Mouse (Mus musculus): ENCODE data around the gene Mrpl14. TPM values are rescaled to one million over a fixed set of nuclear protein-coding genes. Genes with fewer than 3 reads are reported as not detected.
A peak's percentile ranks its signal among the peaks of the same experiment; 100 is the strongest.

Mrpl14 gene
- total RNA-seq, 2 experiments from 2014 or later, result 83.3 to 86.3 TPM

DNA sequence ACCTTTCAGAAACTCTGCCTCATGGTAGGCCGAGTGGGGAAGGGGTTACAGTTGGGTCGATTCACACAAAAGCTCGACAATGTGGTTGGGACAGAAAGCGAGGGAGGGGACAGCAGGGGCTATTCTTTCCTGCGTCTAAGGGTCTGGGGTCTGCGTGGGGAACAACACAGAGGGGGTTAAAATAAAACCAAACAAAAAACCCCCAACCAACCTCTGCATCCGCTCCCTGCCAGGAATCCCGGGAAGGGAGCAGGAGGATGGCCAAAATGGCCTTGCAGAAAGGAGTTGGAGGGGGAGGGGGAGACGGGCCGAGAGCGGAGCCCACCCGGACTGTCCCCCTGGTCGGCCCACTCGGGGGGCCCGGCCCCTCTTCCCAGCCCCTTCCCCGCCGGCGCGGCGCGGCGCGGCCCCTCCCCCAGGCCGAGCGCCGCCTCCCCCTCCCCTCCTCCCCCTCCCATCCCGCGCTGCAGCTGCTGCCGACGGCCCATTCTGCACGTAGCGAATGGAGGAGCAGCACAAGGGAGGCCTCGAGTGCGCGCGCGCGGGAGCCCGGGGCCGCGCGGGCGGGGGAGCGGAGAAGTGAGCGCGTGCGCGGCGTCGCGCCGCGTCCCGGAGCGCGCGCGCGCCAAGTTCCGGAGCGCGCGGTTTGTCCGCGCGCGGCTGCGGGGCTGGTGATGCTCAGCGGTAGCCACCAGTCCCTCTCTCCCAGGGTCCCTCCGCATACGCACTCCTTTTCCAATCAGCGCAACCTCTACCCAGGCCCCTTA, 50.4 kb downstream of the Mrpl14 start:
- DNase-seq, result peak; percentile 87
- intact Hi-C loops (cut with DNase I; ENCODE audit: low total_unique reads), result no loop called here

DNA sequence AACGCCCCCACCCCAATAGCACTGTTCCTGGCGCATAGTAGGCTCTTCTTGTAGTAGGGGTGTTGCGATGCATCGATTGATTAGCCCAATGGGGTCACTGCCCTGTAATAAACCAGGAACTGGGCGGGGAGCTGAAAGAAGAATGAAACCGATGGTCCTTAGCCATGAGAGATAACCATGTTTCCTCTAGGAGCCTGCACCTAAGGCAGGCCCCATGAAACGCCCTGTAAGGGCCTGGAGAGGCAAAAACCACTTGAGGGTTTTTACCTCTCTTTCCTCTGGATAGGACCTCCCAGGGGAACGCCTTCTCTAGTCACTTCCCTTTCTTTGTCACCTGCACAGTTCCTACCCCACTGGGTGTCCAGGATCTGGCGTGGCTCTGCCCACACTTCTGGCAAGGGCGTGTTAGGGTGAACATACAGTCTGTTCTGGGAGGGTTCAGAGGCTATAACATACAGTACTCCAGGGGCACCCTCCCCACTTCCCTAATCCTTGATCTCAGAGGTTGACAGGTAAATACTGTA, 51.0 kb downstream of the Mrpl14 start:
- intact Hi-C loops (cut with DNase I; ENCODE audit: low total_unique reads), result no loop called here
- no peak for DNase-seq

DNA sequence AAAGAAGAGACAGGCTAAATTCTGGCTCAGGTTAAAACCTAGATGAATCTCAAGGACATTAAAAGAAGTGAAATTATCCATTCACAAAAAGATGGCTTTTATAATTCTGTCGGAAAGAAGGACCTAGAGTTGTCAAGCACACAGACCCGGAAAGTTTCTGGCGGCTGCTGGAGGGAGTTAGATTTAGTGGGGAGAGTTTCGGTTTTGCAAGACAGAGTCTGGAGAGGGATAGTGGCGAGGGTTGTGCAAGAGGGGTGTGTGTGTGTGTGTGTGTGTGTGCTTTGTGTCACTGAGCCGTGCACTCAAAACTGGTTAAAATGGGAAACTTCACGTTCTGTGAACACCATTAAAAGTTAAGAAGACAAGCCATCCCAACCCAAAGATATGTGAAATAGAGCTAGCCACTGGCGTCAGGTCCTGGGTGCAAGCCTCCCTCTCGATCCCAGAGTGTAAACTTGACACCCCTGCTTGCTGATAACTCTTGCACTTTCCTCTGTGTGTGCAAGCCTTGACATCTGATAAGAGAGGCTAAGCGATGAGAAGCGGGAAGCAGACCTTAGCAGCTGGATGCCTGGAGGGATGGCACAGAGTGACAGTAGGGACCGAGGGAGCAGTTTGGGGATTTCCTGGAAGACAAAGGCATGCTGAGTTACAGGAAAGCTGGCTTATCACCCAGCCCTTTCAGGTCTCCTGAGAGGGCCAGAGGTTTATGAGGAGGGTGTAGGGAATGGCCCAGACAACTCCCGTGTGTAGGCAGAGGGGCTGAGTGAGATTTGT, 56.4 kb downstream of the Mrpl14 start:
- intact Hi-C loops (cut with DNase I; ENCODE audit: low total_unique reads), result no loop called here
- DNase-seq, result no peak

DNA sequence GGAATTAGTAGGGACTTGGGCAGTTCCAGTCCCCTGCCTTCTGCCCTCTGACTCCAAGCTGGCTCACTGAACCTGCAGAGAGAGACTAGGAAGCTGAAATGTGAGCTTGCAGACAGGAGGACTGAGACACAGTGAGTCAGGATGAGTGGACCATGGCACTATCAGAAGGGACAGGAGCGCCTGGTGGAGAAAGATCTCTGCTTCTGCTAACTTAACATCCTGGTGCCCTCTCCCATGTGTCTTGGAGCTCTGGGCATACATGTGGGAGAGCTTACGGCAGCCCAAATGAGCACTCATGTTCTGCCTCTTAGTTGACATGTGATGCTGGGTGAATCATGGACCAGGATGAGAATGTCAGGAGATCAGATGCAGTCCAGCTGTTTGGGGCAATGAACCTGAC, 59.5 kb downstream of the Mrpl14 start:
- intact Hi-C loops (cut with DNase I; ENCODE audit: low total_unique reads), result no loop called here
- DNase-seq, result no peak

DNA sequence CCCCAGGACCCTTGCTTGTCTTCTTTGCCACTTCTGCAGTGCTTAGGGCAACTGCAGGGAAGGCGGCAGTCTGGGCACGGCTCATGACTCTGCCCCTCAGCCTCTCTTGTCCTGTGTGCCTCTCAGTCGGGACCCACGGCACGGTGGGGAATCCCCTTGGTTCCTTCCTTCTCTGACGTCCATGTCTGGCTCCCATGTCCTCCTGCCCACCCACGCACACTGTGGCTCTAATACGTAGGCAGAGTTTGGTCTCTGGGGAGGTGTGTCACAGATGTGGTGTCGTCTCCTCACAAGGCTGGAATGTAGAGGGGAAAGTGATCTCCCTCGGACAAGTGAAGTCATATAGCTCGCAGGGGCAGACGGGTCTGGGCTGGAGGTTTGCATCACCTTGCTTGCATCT, 60.6 kb downstream of the Mrpl14 start:
- intact Hi-C loops (cut with DNase I; ENCODE audit: low total_unique reads), result no loop called here
- DNase-seq, result no peak

DNA sequence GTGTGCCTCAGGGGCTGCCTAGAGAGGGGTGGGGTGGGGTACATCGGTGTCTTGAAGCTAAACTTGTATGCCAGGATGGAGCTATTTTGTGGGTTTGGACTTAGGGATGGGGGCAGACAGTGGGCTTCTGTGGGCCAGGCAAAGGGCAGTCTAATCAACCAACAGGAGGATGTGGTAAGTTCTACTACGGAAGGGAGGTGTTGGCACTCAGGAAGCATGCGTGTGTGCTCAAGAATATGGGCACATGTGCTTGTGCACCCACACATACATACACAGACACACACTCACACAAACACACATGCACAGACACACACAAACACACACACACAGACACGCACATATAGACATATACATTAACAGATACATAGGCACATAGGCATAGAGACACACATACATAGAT, 61.2 kb downstream of the Mrpl14 start:
- intact Hi-C loops (cut with DNase I; ENCODE audit: low total_unique reads), result no loop called here
- no peak for DNase-seq

Other genes with a start within 250 kb of the Mrpl14 start
- gene Spats1, start 210.9 kb upstream of the Mrpl14 start, total RNA-seq (2021), result under 1 TPM in 1 of 2 experiments, not detected in 1; 0.20 TPM
- gene Aars2, start 179.5 kb upstream of the Mrpl14 start, total RNA-seq (2021), result 10 to 100 TPM; 15.0 to 16.0 TPM
- gene Tcte1, start 162.9 kb upstream of the Mrpl14 start, total RNA-seq (2021), result not detected
- under 1 TPM in 1 of 2 experiments, not detected in 1; 0.06 TPM for gene Tmem151b, start 136.6 kb upstream of the Mrpl14 start, total RNA-seq (2021)
- 1 to 10 TPM; 1.1 to 1.4 TPM for gene Nfkbie, start 130.6 kb upstream of the Mrpl14 start, total RNA-seq (2021)
- gene Slc35b2, start 122.4 kb upstream of the Mrpl14 start, total RNA-seq (2021), result 10 to 100 TPM; 25.6 to 28.6 TPM
- gene Hsp90ab1, start 113.1 kb upstream of the Mrpl14 start, total RNA-seq (2021), result 100 to 1,000 TPM; 735 to 778 TPM
- 10 to 100 TPM; 59.2 to 71.6 TPM for gene Slc29a1, start 86.7 kb upstream of the Mrpl14 start, total RNA-seq (2021)
- 1 to 10 TPM; 6.2 to 7.3 TPM for gene Mymx, start 84.2 kb upstream of the Mrpl14 start, total RNA-seq (2021)
- under 1 TPM; 0.10 to 0.13 TPM for gene Capn11, start 27.0 kb upstream of the Mrpl14 start, total RNA-seq (2021)
- 10 to 100 TPM; 52.9 to 57.0 TPM for gene Tmem63b, start 583 bp downstream of the Mrpl14 start, total RNA-seq (2021)
- not detected for gene 1600014C23Rik, start 47.5 kb downstream of the Mrpl14 start, total RNA-seq (2021)

Measured in gastrocnemius, postnatal 14 days (tissue).